Mouse (Mus musculus) retina, postnatal 1 day (tissue): ENCODE measurements around the gene Nectin2.

ENCODE experiments used
- DNase-seq: peaks from one replicate; pipeline ENCODE4 v3.0.0-alpha.2; 2012

Nectin2 gene

GRCm38 (mm10) chr7:19742468-19742867 lies 7.8 kb downstream of the Nectin2 start:
- no peak for DNase-seq

- peak; percentile 19 for DNase-seq
Observed at GRCm38 (mm10) chr7:19741329-19742031, 8.8 kb downstream of the Nectin2 start.

- no peak for DNase-seq
Observed at GRCm38 (mm10) chr7:19740269-19740668, 10.0 kb downstream of the Nectin2 start.

- peak; percentile 32 for DNase-seq
Observed at GRCm38 (mm10) chr7:19738771-19739170, 11.5 kb downstream of the Nectin2 start.

- DNase-seq = no peak
Observed at GRCm38 (mm10) chr7:19736389-19737057, 13.8 kb downstream of the Nectin2 start.

GRCm38 (mm10) chr7:19734178-19734666 lies 16.1 kb downstream of the Nectin2 start:
- no peak for DNase-seq

- DNase-seq = no peak
Observed at GRCm38 (mm10) chr7:19726541-19726940, 23.7 kb downstream of the Nectin2 start.

- DNase-seq = no peak
Observed at GRCm38 (mm10) chr7:19724167-19724566, 26.1 kb downstream of the Nectin2 start.

GRCm38 (mm10) chr7:19722754-19723195 lies 27.5 kb downstream of the Nectin2 start:
- no peak for DNase-seq

GRCm38 (mm10) chr7:19719200-19719599 lies 31.1 kb downstream of the Nectin2 start:
- no peak for DNase-seq

GRCm38 (mm10) chr7:19718297-19718952 lies 31.9 kb downstream of the Nectin2 start:
- no peak for DNase-seq

GRCm38 (mm10) chr7:19717346-19717745 lies 32.9 kb downstream of the Nectin2 start:
- DNase-seq = no peak

- DNase-seq = no peak
Observed at GRCm38 (mm10) chr7:19716822-19717221, 33.5 kb downstream of the Nectin2 start.

- no peak for DNase-seq
Observed at GRCm38 (mm10) chr7:19716055-19716682, 34.1 kb downstream of the Nectin2 start.

GRCm38 (mm10) chr7:19715239-19716054 lies 34.8 kb downstream of the Nectin2 start, which contains the start of gene Tomm40:
Tomm40 (minus strand) TSS chr7:19715438.
- peak; percentile 100 for DNase-seq

GRCm38 (mm10) chr7:19714836-19715235 lies 35.4 kb downstream of the Nectin2 start:
- no peak for DNase-seq

GRCm38 (mm10) chr7:19713598-19713997 lies 36.7 kb downstream of the Nectin2 start:
- no peak for DNase-seq

GRCm38 (mm10) chr7:19713196-19713595 lies 37.1 kb downstream of the Nectin2 start:
- peak; percentile 49 for DNase-seq

- DNase-seq = peak; percentile 48
Observed at GRCm38 (mm10) chr7:19712414-19712813, 37.9 kb downstream of the Nectin2 start.

GRCm38 (mm10) chr7:19710650-19711049 lies 39.6 kb downstream of the Nectin2 start:
- DNase-seq = no peak

- no peak for DNase-seq
Observed at GRCm38 (mm10) chr7:19705271-19705670, 45.0 kb downstream of the Nectin2 start.

- no peak for DNase-seq
Observed at GRCm38 (mm10) chr7:19704475-19704874, 45.8 kb downstream of the Nectin2 start.
